Mouse (Mus musculus): Measurements from ENCODE around the gene Pot1b. TPM values are rescaled to one million over a fixed set of nuclear protein-coding genes. Genes with fewer than 3 reads are reported as not detected.

The Pot1b gene
- polyA plus RNA-seq, 1 experiment from 2014 or later = 3.9 TPM

GRCm38 (mm10) chr17:55721270-55721669, 8.8 kb upstream of the Pot1b start:
- Histone ChIP-seq H3K36me3 (ENCODE audit: insufficient read depth, low read length) (no peaks in the 10 kb centered on the region), H3K4me3 (replicated peaks; ENCODE audit: low read depth, low read length) (no peak overlapping the region), H3K4me2 (ENCODE audit: low read length) (no peak overlapping the region), H3K9me3 (replicated peaks; ENCODE audit: low read length) (no peaks in the 10 kb centered on the region), H3K27me3 (ENCODE audit: insufficient read depth, low read length) (no peaks in the 10 kb centered on the region), H3K9ac (ENCODE audit: low read depth, low read length) (no peak overlapping the region), H3K27ac (no peak overlapping the region), H3K4me1 (replicated peaks; ENCODE audit: insufficient read depth, low read length) (no peaks in the 10 kb centered on the region)
- no peak for TF ChIP-seq CTCF (IDR thresholded peaks at IDR 0.05; ENCODE audit: low read depth)
- 71% methylated on average over 1 of the region's 1 CpGs for WGBS
- ATAC-seq (replicated peaks; ENCODE audit: low FRiP score, low read depth) (no peak), DNase-seq (ENCODE audit: low spot score) (no peak)

GRCm38 (mm10) chr17:55702865-55703264, 9.6 kb downstream of the Pot1b start:
- no peak for DNase-seq (ENCODE audit: low spot score)
- Histone ChIP-seq H3K9ac (ENCODE audit: low read depth, low read length) (no peak overlapping the region), H3K27me3 (ENCODE audit: insufficient read depth, low read length) (no peaks in the 10 kb centered on the region), H3K4me3 (replicated peaks; ENCODE audit: low read depth, low read length) (no peak overlapping the region), H3K4me1 (replicated peaks; ENCODE audit: insufficient read depth, low read length) (no peaks in the 10 kb centered on the region), H3K4me2 (ENCODE audit: low read length) (no peak overlapping the region), H3K9me3 (replicated peaks; ENCODE audit: low read length) (no peaks in the 10 kb centered on the region), H3K36me3 (ENCODE audit: insufficient read depth, low read length) (0 out of 2 replicates have a peak, but pooled peaks cover 4% of the 10 kb centered on the region), H3K27ac (no peak overlapping the region)
- ATAC-seq (replicated peaks; ENCODE audit: low FRiP score, low read depth) = no peak
- TF ChIP-seq CTCF (IDR thresholded peaks at IDR 0.05; ENCODE audit: low read depth) = no peak
- 69% methylated on average over 5 of the region's 5 CpGs for WGBS

GRCm38 (mm10) chr17:55702161-55702820, 10.1 kb downstream of the Pot1b start:
- peak; percentile 46; the same call in 1 of the 2 replicates for ATAC-seq (replicated peaks; ENCODE audit: low FRiP score, low read depth)
- peak; percentile 89 for TF ChIP-seq CTCF (IDR thresholded peaks at IDR 0.05; ENCODE audit: low read depth)
- Histone ChIP-seq H3K36me3 (ENCODE audit: insufficient read depth, low read length) (0 out of 2 replicates have a peak, but pooled peaks cover 6% of the 10 kb centered on the region), H3K4me3 (replicated peaks; ENCODE audit: low read depth, low read length) (no peak overlapping the region), H3K4me2 (ENCODE audit: low read length) (no peak overlapping the region), H3K9me3 (replicated peaks; ENCODE audit: low read length) (no peaks in the 10 kb centered on the region), H3K4me1 (replicated peaks; ENCODE audit: insufficient read depth, low read length) (no peaks in the 10 kb centered on the region), H3K27me3 (ENCODE audit: insufficient read depth, low read length) (no peaks in the 10 kb centered on the region), H3K9ac (ENCODE audit: low read depth, low read length) (no peak overlapping the region), H3K27ac (no peak overlapping the region)
- WGBS = 66% methylated on average over 3 of the region's 3 CpGs
- peak; percentile 88 for DNase-seq (ENCODE audit: low spot score)

- no peaks in the 10 kb centered on the region for H3K9me3 ChIP-seq (replicated peaks; ENCODE audit: low read length)
- TF ChIP-seq CTCF (IDR thresholded peaks at IDR 0.05; ENCODE audit: low read depth) = no peak
- 87% methylated on average over 2 of the region's 2 CpGs for WGBS
- no peak for ATAC-seq (replicated peaks; ENCODE audit: low FRiP score, low read depth)
- no peaks in the 10 kb centered on the region for H3K4me1 ChIP-seq (replicated peaks; ENCODE audit: insufficient read depth, low read length)
- no peak overlapping the region for H3K4me2 ChIP-seq (ENCODE audit: low read length)
- no peak overlapping the region for H3K27ac ChIP-seq
- H3K27me3 ChIP-seq (ENCODE audit: insufficient read depth, low read length) = no peaks in the 10 kb centered on the region
- no peak for DNase-seq (ENCODE audit: low spot score)
- no peak overlapping the region for H3K9ac ChIP-seq (ENCODE audit: low read depth, low read length)
- H3K4me3 ChIP-seq (replicated peaks; ENCODE audit: low read depth, low read length) = no peak overlapping the region
- 0 out of 2 replicates have a peak, but pooled peaks cover 9% of the 10 kb centered on the region for H3K36me3 ChIP-seq (ENCODE audit: insufficient read depth, low read length)
Measured at GRCm38 (mm10) chr17:55699388-55699787, 13.0 kb downstream of the Pot1b start.

- no peak for TF ChIP-seq CTCF (IDR thresholded peaks at IDR 0.05; ENCODE audit: low read depth)
- WGBS = 90% methylated on average over 2 of the region's 2 CpGs
- H3K27me3 ChIP-seq (ENCODE audit: insufficient read depth, low read length) = no peaks in the 10 kb centered on the region
- H3K27ac ChIP-seq = no peak overlapping the region
- H3K9ac ChIP-seq (ENCODE audit: low read depth, low read length) = no peak overlapping the region
- no peaks in the 10 kb centered on the region for H3K4me1 ChIP-seq (replicated peaks; ENCODE audit: insufficient read depth, low read length)
- H3K4me3 ChIP-seq (replicated peaks; ENCODE audit: low read depth, low read length) = no peak overlapping the region
- H3K36me3 ChIP-seq (ENCODE audit: insufficient read depth, low read length) = 0 out of 2 replicates have a peak, but pooled peaks cover 3% of the 10 kb centered on the region
- no peak overlapping the region for H3K4me2 ChIP-seq (ENCODE audit: low read length)
- H3K9me3 ChIP-seq (replicated peaks; ENCODE audit: low read length) = no peaks in the 10 kb centered on the region
- DNase-seq (ENCODE audit: low spot score) (no peak), ATAC-seq (replicated peaks; ENCODE audit: low FRiP score, low read depth) (no peak)
Measured at GRCm38 (mm10) chr17:55661099-55661498, 51.3 kb downstream of the Pot1b start.

- no peak within 1 kb of the TSS for H3K9ac ChIP-seq (ENCODE audit: low read depth, low read length)
- H3K4me2 ChIP-seq (ENCODE audit: low read length) = no peak within 1 kb of the TSS
- no peak for DNase-seq (ENCODE audit: low spot score)
- no peaks in the 10 kb centered on the region for H3K9me3 ChIP-seq (replicated peaks; ENCODE audit: low read length)
- no peaks in the 10 kb centered on the region for H3K36me3 ChIP-seq (ENCODE audit: insufficient read depth, low read length)
- 86% methylated on average over 3 of the region's 3 CpGs for WGBS
- no peaks in the 10 kb centered on the region for H3K27me3 ChIP-seq (ENCODE audit: insufficient read depth, low read length)
- ATAC-seq (replicated peaks; ENCODE audit: low FRiP score, low read depth) = no peak
- no peak for TF ChIP-seq CTCF (IDR thresholded peaks at IDR 0.05; ENCODE audit: low read depth)
- no peak within 1 kb of the TSS for H3K27ac ChIP-seq
- no peaks in the 10 kb centered on the region for H3K4me1 ChIP-seq (replicated peaks; ENCODE audit: insufficient read depth, low read length)
- no peak within 1 kb of the TSS for H3K4me3 ChIP-seq (replicated peaks; ENCODE audit: low read depth, low read length)
Measured at GRCm38 (mm10) chr17:55625092-55625491, 87.3 kb downstream of the Pot1b start, which contains the start of gene Vmn2r118. Vmn2r118 (minus strand) TSS chr17:55625192.

Other genes starting within 250 kb of the Pot1b start
- not detected in 2 replicates for gene Vmn2r118, start 87.4 kb downstream of the Pot1b start, polyA plus RNA-seq (2015; fragmentation: Nextera tagmentation; extraction: Ambion mirVana)
- gene Adgre4, start 37.4 kb upstream of the Pot1b start, polyA plus RNA-seq (2015; fragmentation: Nextera tagmentation; extraction: Ambion mirVana) = 0.20 and 0.41 TPM in 2 replicates
- gene Zfp119a, start 166.3 kb upstream of the Pot1b start, polyA plus RNA-seq (2015; fragmentation: Nextera tagmentation; extraction: Ambion mirVana) = 10.8 and 12.0 TPM in 2 replicates
- gene Zfp959, start 179.5 kb upstream of the Pot1b start, polyA plus RNA-seq (2015; fragmentation: Nextera tagmentation; extraction: Ambion mirVana) = 10.8 and 13.0 TPM in 2 replicates
- gene Zfp119b, start 236.9 kb upstream of the Pot1b start, polyA plus RNA-seq (2015; fragmentation: Nextera tagmentation; extraction: Ambion mirVana) = 8.1 and 10.6 TPM in 2 replicates
- 1.6 and 1.8 TPM in 2 replicates for gene Ebi3, start 240.0 kb upstream of the Pot1b start, polyA plus RNA-seq (2015; fragmentation: Nextera tagmentation; extraction: Ambion mirVana)
- gene Yju2, start 246.5 kb upstream of the Pot1b start, polyA plus RNA-seq (2015; fragmentation: Nextera tagmentation; extraction: Ambion mirVana) = 21.1 and 22.4 TPM in 2 replicates